Mouse (Mus musculus): ENCODE results near the gene Msln.

Gene Msln

DNA sequence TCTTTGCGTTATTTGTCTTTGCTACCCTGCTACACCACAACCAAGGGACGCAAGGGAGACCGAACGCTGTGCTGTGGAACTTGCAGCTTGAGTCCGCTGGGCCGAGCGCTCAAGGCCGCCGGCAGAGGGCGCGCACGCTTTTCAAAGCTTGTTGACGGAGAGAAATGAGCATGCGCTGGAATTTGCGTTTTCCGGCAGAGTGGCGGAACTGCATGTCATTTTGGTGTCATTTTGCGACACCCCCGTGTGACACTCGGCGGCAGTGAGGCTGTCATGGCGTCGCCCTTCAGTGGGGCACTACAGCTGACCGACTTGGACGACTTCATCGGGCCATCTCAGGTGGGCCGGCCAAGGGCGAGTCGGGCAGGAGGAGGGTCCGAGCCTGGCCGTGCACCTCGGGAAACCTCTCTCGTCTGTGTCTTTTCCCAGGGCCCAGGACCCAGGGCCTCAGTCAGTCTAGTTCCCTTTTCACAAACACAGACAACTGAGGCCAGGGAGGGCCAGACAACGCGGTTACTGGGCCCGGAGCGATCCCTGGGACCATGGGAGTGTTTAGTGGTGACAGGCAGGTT is 19.5 kb upstream of the Msln start, which contains the start of gene Narfl:
Gene Narfl, plus strand, starts transcription at position 228 of the 572 bp plus-strand sequence.
- DNase-seq (ENCODE audit: low read depth, low spot score), result peak; percentile 99

- no peak for DNase-seq (ENCODE audit: low read depth, low spot score)
Measured at GRCm38 (mm10) chr17:25769331-25769730, 15.2 kb upstream of the Msln start.

- DNase-seq (ENCODE audit: low read depth, low spot score), result no peak
Measured at GRCm38 (mm10) chr17:25765886-25766285, 11.7 kb upstream of the Msln start.

GRCm38 (mm10) chr17:25762591-25762990 is 8.4 kb upstream of the Msln start:
- peak; percentile 54 for DNase-seq (ENCODE audit: low read depth, low spot score)

GRCm38 (mm10) chr17:25761561-25761970 is 7.4 kb upstream of the Msln start:
- no peak for DNase-seq (ENCODE audit: low read depth, low spot score)

GRCm38 (mm10) chr17:25760148-25760547 is 6.0 kb upstream of the Msln start:
- DNase-seq (ENCODE audit: low read depth, low spot score), result no peak

DNA sequence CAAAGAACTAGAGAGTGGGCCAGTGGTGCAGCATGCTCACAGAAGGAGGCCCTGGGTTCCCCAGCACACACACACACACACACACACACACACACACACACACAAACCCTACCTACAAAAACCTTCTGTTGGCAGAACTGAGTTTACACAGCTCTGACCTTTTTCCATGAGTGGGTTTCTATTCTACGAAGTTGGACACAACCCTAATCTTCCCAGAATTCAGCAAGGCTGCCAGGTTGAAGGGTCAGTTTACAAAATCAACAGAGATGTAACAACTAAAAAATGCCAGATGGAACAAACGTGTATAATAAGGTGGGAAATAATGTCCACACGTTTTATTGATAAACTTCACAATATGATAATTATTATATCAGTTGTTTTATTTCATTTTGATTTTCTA is 3.5 kb upstream of the Msln start:
- no peak for DNase-seq (ENCODE audit: low read depth, low spot score)

DNA sequence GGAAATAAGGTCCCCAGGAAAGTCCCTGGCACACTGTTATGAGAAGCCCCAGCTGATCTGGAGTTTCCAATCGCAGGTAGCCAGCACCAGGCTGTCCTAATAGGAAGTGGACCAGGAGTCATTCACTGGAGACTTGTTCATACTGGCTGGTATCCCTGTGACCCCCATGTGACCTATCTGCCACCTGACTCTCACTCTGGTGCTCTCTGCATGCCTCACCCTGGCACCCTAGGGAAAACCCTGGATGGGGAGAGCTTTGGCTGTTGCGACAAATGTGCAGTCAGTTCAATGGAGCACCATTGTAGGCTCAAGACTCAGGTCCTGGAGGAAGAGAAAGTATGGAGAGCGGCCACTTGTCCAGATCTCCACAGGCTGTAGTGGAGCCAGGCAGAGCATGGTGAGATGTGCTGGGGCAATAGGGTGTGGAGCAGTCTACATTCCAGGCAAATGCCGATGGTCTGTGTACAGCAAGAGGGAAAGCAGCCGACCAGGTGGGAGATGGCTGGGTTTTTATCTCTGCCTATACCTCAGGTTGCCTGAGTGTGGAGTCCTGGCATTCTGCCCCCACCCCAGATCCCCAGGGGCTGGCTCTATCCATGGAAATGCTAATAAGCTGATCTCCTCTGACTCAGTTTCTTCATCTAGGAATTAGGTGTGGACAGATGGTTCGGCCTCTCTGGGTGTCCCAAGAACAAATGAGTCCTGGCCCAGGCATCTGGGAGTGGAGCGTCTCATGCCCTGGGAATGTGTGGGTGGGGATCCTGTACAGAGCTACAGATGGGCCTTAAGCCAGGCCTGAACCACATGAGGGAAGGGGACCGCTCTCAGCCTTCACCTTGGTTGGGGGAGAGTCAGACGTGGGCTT is 2.4 kb upstream of the Msln start:
- DNase-seq (ENCODE audit: low read depth, low spot score), result peak; percentile 93

GRCm38 (mm10) chr17:25755627-25756377 is 1.6 kb upstream of the Msln start:
- peak; percentile 70 for DNase-seq (ENCODE audit: low read depth, low spot score)

- peak; percentile 58 for DNase-seq (ENCODE audit: low read depth, low spot score)
Measured at GRCm38 (mm10) chr17:25755086-25755485, 908 bp upstream of the Msln start.

GRCm38 (mm10) chr17:25751446-25751845 is 2.7 kb downstream of the Msln start:
- DNase-seq (ENCODE audit: low read depth, low spot score), result no peak

- no peak for DNase-seq (ENCODE audit: low read depth, low spot score)
Measured at GRCm38 (mm10) chr17:25749314-25749713, 4.9 kb downstream of the Msln start.

GRCm38 (mm10) chr17:25748238-25748637 is 5.9 kb downstream of the Msln start:
- no peak for DNase-seq (ENCODE audit: low read depth, low spot score)

- DNase-seq (ENCODE audit: low read depth, low spot score), result no peak
Measured at GRCm38 (mm10) chr17:25744311-25744710, 9.9 kb downstream of the Msln start.

DNA sequence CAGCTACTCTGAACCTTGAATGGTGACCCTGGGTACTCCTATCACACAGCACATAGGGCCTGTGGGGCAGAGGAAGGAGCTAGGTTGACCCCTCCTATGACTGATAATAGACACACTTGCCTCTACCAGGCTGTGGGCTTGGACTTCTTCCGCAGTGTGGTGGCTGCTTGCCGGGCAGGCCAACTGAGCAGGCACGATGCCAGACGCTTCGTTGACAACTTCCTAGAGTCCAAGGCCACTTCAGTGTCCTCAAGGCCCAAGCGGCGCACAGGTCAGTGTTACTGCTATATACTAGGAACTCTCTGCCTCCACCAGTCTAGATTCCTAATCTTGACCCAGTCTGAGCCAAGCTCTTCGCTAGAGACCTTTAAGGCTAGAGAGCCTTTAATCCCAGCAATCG is 10.3 kb downstream of the Msln start:
- DNase-seq (ENCODE audit: low read depth, low spot score), result no peak

DNA sequence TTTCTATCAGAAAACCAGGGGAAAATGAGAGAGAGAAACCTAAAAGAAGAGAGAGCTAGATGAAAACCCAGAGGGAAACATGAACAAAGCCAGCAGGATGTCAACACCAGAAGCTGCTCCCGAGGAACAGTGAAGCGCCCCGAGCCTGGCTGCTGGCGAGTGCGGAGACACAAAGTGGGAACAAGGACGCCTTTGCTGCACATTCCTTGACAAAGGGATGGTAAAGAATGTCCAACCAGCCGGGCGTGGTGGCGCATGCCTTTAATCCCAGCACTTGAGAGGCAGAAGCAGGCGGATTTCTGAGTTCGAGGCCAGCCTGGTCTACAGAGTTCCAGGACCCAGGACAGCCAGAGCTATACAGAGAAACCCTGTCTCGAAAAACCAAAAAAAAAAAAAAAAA is 12.7 kb downstream of the Msln start:
- peak; percentile 72 for DNase-seq (ENCODE audit: low read depth, low spot score)

DNA sequence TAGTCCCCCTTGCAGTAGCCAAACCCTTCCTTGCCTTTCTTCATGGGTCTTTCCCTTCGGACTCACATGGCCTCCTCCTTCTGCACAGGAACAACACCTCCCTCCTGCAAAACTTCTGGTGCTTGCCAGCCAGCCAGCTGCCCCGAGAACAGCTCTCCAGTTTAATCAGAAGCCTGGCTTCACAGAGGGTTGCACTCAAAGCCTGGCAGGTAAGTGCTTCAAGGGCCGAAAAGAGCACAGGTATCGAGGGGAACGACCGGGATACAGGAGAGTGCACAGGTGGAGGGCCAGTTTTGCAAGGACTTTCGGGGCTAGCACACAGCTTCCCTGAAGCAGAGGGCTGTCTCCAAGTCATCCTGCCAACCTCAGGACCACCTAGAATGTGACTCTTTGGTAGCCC is 15.3 kb downstream of the Msln start:
- DNase-seq (ENCODE audit: low read depth, low spot score), result no peak

GRCm38 (mm10) chr17:25735745-25736144 is 18.4 kb downstream of the Msln start, which contains the start of gene Mslnl:
Mslnl (plus strand) TSS chr17:25736042.
- DNase-seq (ENCODE audit: low read depth, low spot score), result no peak

DNA sequence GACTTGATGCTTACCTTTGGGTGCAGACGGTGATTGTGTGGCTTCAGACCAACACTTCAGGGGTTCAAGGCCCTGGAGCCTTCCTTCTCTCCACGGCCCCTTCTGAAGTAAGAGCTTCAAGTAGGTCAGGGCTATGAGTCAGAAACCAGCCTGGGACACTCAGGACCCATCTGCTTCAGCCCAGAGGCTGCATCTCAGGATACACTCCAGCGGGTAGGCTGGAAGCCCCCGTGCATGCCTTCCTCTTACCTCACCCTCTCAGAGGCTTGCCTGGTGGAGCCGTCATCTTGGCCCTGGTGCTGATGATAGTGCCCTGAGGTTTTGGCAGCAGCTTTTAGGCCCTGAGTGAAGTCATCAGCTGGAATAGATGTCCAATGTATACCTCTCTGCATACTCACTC is 18.9 kb downstream of the Msln start:
- DNase-seq (ENCODE audit: low read depth, low spot score), result no peak

DNA sequence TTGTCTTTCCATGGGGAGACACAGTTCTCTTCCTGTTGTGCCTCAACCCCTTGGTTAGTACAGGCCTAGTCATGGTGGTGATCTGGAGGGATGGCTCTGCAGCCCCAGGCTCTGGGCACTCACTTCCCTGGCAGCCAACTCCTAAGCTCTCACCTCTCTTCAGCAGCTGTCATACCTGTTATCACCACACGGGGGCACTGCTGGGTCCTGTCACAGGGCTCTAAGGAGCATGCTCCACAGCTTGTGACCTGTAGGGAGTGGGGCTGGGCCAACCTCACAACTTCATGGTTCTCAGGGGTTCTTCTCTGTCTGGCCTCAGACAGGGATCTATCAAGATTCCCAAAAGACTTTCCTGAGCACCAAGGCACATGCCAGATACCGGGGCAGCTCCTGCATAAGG is 22.1 kb downstream of the Msln start:
- peak; percentile 77 for DNase-seq (ENCODE audit: low read depth, low spot score)

DNA sequence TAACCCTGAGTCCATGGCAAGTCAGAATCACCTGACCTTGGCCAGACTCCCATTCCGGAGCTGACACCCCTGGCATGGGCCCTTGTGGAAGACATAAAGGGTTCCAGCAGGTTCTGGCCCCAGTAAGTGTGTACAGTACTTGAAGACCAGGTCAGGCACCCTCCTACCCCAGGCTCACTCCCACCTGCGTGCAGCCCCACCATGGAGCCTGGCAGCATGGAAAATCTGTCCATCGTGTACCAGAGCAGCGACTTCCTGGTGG is 26.2 kb downstream of the Msln start:
- DNase-seq (ENCODE audit: low read depth, low spot score), result no peak

DNA sequence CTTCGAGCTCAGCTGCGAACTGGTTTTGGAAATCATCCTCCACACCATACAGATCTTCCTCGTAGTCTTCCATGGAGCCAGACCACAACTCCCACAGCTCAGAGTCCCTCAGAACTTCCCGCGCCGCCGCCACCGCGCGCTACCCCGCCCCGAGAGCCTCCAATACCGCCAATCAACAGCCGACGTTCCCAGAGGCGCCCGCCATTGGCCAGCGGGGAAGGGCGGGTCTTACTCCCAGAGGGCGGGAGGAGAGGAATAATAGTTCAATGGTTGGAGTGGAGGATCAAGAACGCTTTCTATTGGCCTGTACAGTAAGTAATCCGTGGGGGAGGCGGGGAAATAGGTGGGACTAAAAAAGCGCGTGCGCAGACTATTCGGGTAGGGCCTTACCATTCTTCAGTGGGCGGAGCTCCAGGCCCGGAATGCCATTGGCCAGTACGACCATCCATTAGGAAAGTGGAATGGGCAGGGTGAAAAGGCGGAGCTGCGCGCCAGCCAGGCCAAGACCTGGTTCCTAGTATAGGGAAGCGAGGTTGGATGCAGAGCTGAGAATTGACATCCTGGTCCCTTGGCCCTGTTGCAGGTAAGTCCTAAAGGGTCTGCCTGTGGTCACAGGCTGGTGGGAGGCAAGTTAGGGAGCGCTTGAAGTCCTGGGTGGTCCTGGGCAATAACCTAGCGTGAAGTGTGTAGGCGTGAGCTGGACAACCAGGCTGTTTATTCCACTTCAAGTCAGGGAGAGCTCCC is 26.7 kb downstream of the Msln start, which contains the start of the genes Chtf18 and Rpusd1:
Gene Chtf18, minus strand, starts transcription at position 155 of the 744 bp plus-strand sequence.
Gene Rpusd1, plus strand, starts transcription at position 406 of the 744 bp plus-strand sequence.
- DNase-seq (ENCODE audit: low read depth, low spot score), result peak; percentile 100
